Mouse (Mus musculus) heart, adult 2 months (tissue): ENCODE data around the gene Lrrc8d.

Experiments used
- CTCF ChIP-seq: fragments of 200-600 bp; IDR thresholded peaks from 2 replicates; pipeline ENCODE4 v1.8.1; 2022; ENCODE audit warnings: antibody characterized with exemption, mild to moderate bottlenecking, moderate library complexity
- POLR2A ChIP-seq: fragments of 200-500 bp; IDR thresholded peaks from 2 replicates; pipeline ENCODE4 v1.6.1; 2011; ENCODE audit warnings: mild to moderate bottlenecking, low read depth, low read length, control low read depth; ENCODE audit not compliant: insufficient read depth

DNA sequence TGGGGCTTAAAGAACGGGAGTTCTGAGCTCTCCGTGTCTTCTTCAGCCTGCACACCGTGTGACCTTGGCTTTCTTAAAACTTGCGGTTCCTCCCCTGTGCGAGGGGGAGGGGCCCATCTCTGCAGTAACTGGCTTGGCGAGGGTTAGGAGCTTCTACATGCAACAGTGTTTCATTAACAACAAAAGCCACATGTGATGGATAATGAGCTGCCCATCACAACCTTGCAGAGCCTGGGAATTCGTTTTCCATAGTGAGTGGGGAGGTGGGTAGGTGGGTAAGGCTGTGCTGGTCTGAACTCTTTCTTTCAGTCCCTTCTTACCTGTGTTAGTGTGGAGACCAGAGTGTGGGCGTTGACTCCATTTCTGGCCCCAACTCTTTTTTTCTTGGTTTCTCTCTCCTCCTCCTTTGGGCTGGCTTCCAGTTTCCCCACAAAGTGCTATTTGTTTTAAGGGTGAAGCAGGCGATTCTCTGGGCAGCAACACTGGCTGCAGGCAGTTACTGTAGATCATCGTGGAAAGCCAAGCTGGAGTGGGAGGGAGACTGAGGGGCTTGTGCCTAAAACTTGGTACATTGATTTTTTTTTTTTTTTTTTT is 15.9 kb downstream of the Lrrc8d start:
- TF ChIP-seq POLR2A (no peak), CTCF (no peak)
